Mouse (Mus musculus) C2C12 (cell line): ENCODE results near the gene Fbxl13. TPM values are rescaled to one million over a fixed set of nuclear protein-coding genes. Genes with fewer than 3 reads are reported as not detected.

Experiments used
- H3K27me3 ChIP-seq: one replicate; pipeline ENCODE4 v1.6.1; 2011; ENCODE audit not compliant: control insufficient read depth, insufficient read depth, insufficient read length
- H3K36me3 ChIP-seq: one replicate; pipeline ENCODE4 v1.6.1; 2011; ENCODE audit not compliant: control insufficient read depth, insufficient read depth
- H3K4me3 ChIP-seq: one replicate; pipeline ENCODE4 v1.5.1; 2011; ENCODE audit warnings: mild to moderate bottlenecking, control low read depth; ENCODE audit not compliant: poor library complexity, insufficient read depth, severe bottlenecking
- H3K79me2 ChIP-seq: one replicate; pipeline ENCODE4 v1.6.1; 2011; ENCODE audit not compliant: control insufficient read depth, insufficient read depth
- H3K79me3 ChIP-seq: one replicate; pipeline ENCODE4 v1.6.1; 2011; ENCODE audit warnings: low read depth, control low read depth
- H3ac ChIP-seq: one replicate; pipeline ENCODE3; 2011; ENCODE audit warnings: low read depth; ENCODE audit not compliant: control insufficient read depth, insufficient read length
- CEBPB ChIP-seq: IDR thresholded peaks from one replicate; pipeline ENCODE4 v1.6.1; 2011; ENCODE audit warnings: low read depth, mild to moderate bottlenecking, control low read depth, moderate library complexity
- CTCF ChIP-seq: IDR thresholded peaks from one replicate; pipeline ENCODE4 v1.5.1; 2011; ENCODE audit not compliant: control insufficient read depth, insufficient read depth, insufficient read length
- FOSL1 ChIP-seq: IDR thresholded peaks from one replicate; pipeline ENCODE4 v1.8.0; 2011; ENCODE audit warnings: mild to moderate bottlenecking, low read length; ENCODE audit not compliant: poor library complexity, insufficient read depth, severe bottlenecking
- MAX ChIP-seq: IDR thresholded peaks from one replicate; pipeline ENCODE4 v1.6.1; 2011; ENCODE audit warnings: mild to moderate bottlenecking, control low read depth
- MYOD1 ChIP-seq: IDR thresholded peaks from one replicate; pipeline ENCODE4 v1.6.1; 2011; ENCODE audit warnings: low read depth; ENCODE audit not compliant: control insufficient read depth, insufficient read length
- MYOG ChIP-seq: IDR thresholded peaks from one replicate; pipeline ENCODE4 v1.6.1; 2011; ENCODE audit not compliant: control insufficient read depth, insufficient read length; ENCODE audit errors: extremely low read depth
- USF1 ChIP-seq: IDR thresholded peaks from one replicate; pipeline ENCODE4 v1.6.1; 2011; ENCODE audit warnings: low read depth, mild to moderate bottlenecking, control low read depth, moderate library complexity
- long read RNA-seq, 2 experiments: library from polyadenylated mRNA; unstranded; transcript quantifications; one replicate each; pipeline ENCODE4 v2.0.0; 2019 to 2020
- polyA plus RNA-seq: library from polyadenylated mRNA; unstranded; fragments of >200 nt; fragmentation: generic; extraction: Trizol; gene quantifications from one replicate; pipeline ENCODE4 v1.2.1, GENCODE M21; 2012; ENCODE audit warnings: missing spikeins

The Fbxl13 gene
- 0.07 TPM for polyA plus RNA-seq
- long read RNA-seq, experiment 1, partial matches to known transcripts: 0 of 1 reads
- long read RNA-seq, experiment 1, other reads (novel, unspliced or antisense): 1 of 1 reads
- long read RNA-seq, experiment 2: 0 reads

GRCm38 (mm10) chr5:21645439-21646132 lies at the start of gene Fbxl13, which contains the start of gene Armc10:
TSS of gene Fbxl13 (minus strand) at chr5:21645634.
TSS of gene Armc10 (plus strand) at chr5:21645813.
- Histone ChIP-seq H3K79me3 (peaks cover 9% of the 10 kb centered on the region), H3ac (peak within 1 kb of the TSS; percentile 95), H3K4me3 (peak within 1 kb of the TSS; percentile 64), H3K36me3 (peaks cover 24% of the 10 kb centered on the region), H3K27me3 (no peaks in the 10 kb centered on the region), H3K79me2 (peaks cover 15% of the 10 kb centered on the region)
- TF ChIP-seq USF1 (no peak), MAX (no peak), FOSL1 (no peak), CEBPB (no peak), MYOD1 (no peak), MYOG (no peak), CTCF (no peak)

DNA sequence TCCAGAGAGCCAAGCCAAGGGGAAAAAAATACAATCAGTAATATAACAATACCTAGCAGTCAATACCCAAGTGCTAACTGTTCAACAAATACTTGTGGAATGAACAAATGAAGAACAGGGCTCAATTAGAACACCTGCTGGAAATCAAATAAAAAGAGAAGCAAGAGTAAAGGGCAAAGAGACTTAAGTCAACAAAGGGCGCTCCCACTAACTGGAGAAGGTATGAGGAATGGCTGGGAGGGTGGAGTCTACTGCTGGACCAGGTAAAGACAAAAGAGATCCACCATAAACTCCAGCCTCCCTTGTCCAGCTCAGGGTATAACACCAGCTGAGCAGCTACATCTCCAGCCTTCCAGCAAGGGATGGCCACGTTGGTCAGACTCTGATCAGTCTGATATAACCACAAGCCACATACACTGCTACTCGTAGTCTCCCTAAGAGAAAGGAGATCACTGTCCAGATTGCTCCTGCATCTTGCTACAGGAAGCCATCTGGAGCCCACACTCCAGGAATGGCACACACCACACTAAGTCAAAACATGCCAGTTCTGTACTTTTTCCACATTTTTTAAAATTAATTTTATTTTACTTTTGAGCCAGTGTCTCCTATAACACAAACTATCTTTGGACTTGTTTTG lies 49.5 kb upstream of the Fbxl13 start:
- Histone ChIP-seq H3K36me3 (no peaks in the 10 kb centered on the region), H3ac (no peak overlapping the region), H3K4me3 (no peak overlapping the region), H3K27me3 (no peaks in the 10 kb centered on the region), H3K79me2 (no peaks in the 10 kb centered on the region), H3K79me3 (no peaks in the 10 kb centered on the region)
- no peak for TF ChIP-seq MYOD1
- no peak for TF ChIP-seq USF1
- TF ChIP-seq MYOG: no peak
- TF ChIP-seq MAX: no peak
- no peak for TF ChIP-seq FOSL1
- no peak for TF ChIP-seq CTCF
- TF ChIP-seq CEBPB: no peak

DNA sequence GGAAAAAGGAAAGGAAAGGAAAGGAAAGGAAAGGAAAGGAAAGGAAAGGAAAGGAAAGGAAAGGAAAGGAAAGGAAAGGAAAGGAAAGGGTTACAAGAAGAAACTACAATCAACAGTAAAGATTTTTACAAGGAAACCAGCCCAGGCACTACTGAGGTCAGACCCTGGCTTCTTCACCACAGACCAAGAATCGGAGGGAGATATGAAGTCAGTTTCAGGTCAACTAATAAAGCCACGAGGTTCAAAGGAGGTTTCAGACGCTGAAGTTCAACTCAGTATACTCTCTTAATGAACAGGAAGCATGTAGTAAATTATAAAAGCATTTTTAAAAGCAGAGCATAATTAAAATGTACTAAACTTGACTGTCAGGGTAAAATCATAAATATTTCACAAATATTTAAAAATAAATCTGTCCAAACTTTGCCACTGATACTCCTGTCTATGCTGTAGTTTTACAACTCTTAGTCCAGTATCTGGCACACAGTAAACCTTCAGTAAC lies 48.0 kb upstream of the Fbxl13 start:
- TF ChIP-seq MYOD1 (no peak), CEBPB (no peak), MYOG (no peak)
- H3K27me3 ChIP-seq: no peaks in the 10 kb centered on the region
- no peaks in the 10 kb centered on the region for H3K36me3 ChIP-seq
- H3K4me3 ChIP-seq: no peak overlapping the region
- no peaks in the 10 kb centered on the region for H3K79me2 ChIP-seq
- no peak overlapping the region for H3ac ChIP-seq
- no peaks in the 10 kb centered on the region for H3K79me3 ChIP-seq

DNA sequence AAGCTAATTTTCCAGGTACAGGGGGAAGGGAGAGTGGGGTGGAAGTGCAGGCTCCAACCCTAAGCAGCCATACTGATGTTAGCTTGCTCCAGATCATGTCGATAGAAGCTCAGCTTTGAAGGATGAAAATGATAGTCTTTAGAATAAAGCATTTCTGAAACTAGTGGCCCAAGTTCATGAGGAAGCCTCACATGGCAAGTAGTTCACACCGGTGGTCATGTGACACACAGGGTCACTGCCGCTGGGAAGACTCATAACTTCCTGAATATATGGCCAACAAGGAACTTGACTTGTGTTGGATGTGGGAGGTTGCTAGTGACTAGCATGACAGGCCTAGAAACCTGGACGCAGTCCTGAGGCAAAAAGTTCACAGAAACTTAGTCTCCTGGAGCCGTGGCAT lies 46.8 kb upstream of the Fbxl13 start:
- Histone ChIP-seq H3K27me3 (no peaks in the 10 kb centered on the region), H3K79me3 (no peaks in the 10 kb centered on the region), H3K36me3 (no peaks in the 10 kb centered on the region), H3K79me2 (no peaks in the 10 kb centered on the region), H3K4me3 (no peak overlapping the region), H3ac (no peak overlapping the region)
- TF ChIP-seq MYOG: no peak
- TF ChIP-seq CEBPB: no peak
- no peak for TF ChIP-seq USF1
- TF ChIP-seq MAX: no peak
- TF ChIP-seq FOSL1: no peak
- no peak for TF ChIP-seq CTCF
- no peak for TF ChIP-seq MYOD1

- Histone ChIP-seq H3K4me3 (no peak overlapping the region), H3K27me3 (no peaks in the 10 kb centered on the region), H3K36me3 (no peaks in the 10 kb centered on the region), H3K79me3 (no peaks in the 10 kb centered on the region), H3ac (no peak overlapping the region), H3K79me2 (no peaks in the 10 kb centered on the region)
- TF ChIP-seq CTCF (no peak), MYOG (no peak), USF1 (no peak), FOSL1 (no peak), CEBPB (no peak), MYOD1 (no peak), MAX (no peak)
Observed at GRCm38 (mm10) chr5:21687042-21687441, 41.6 kb upstream of the Fbxl13 start.
